Mouse (Mus musculus) ovary, postnatal 14 days (tissue): ENCODE data around the gene Fbxl13.
A peak's percentile ranks its signal among the peaks of the same experiment; 100 is the strongest.

ENCODE experiments used
- DNase-seq: peaks from one replicate; pipeline ENCODE4 v3.0.0; 2022; ENCODE audit warnings: low spot score

Gene Fbxl13

DNA sequence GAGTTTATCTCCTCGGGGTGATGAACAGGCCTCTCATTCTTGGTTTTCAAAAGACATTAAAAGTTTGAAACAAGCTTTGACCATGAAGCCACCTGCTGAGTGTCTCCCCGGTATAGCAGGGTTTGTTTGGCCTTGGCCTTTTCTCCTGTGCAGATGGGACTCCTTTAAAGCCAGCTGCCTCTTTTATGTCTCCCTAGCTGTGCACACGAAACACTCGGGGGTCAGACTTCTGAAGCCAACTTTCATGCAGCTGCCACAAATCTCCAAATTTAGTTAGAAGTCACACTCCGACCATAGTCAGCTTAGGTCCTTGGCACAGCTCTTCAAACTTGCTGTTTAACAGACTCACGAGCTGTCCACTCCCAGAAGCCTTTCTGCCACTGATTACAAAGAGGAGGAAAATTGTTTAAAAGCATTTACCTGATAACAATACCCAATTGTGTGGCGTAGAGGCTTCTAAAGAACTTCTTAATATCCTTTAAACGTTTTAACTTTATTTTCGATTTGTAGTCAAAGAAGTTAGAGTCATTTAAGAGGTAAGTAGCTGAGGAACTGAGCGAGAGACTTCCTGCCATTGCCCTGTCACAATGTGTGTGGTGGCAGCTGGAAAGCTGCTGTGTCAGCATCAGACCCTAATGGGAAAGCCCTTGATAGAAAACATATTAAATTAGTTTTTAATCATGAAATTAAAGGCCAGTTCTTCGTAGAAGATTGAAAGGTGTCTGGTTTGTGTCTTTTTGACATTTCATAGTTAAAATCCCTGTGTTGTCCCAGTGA, 162.8 kb downstream of the Fbxl13 start:
- DNase-seq, result no peak

DNA sequence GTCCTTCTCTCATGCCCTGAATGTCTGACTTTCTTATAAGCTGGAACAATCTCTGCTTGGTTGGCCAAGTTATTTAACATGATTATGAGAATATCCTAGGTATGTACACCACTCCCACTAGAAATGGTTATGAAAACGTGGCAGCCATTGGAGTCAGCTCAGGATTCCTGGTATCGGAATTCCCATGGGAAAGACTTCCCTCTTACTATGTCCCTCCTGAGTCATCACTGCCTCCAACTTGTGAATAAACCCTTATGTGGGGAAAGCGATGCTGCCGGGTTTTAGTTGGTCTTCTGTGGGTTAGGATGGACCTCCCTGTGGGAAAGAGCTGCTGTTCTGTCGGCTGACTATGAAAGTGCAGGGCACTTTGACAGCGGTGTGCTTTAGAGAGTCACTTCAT, 163.9 kb downstream of the Fbxl13 start:
- DNase-seq, result no peak

- DNase-seq, result no peak
Measured at GRCm38 (mm10) chr5:21479746-21480145, 165.7 kb downstream of the Fbxl13 start.

GRCm38 (mm10) chr5:21478428-21478827, 167.0 kb downstream of the Fbxl13 start:
- DNase-seq, result no peak

DNA sequence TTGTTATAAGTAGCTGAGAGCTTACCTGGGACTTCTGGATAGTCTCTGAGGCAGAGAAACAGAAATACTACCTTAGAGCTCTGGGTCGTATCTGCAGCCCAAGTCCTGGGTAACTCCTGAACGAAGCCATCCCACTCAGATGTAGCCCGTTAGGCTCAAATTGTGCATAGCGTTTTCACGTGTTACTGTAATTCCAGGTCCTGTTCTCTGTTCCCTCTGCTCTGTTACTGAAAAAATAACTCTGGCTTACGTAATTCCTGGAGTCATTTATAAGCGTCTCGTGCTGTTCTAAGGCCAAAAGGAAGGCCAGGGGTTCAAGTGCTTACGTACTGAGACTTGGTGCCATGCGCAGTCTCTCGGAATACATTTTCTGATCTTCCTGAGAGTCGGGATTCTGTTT, 177.3 kb downstream of the Fbxl13 start:
- no peak for DNase-seq

DNA sequence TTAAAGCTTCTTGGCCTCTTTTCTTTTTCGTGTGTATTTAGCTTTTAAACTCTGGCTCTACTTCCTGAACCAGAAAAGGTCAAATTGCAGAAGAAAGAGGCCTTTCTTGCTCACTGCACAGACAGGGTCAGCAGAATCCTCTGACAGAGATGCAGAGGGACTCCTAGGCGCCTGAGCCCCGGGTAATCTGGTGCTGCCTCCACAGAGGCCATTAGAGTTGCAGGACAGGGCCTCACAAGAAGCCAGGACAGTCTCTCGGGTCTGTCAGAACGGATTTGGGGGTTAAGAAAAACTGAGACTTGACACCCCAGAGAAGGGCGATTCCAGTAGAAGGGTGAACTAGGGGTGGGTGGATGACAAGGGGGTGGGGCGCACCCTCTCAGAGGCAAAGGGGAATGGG, 178.0 kb downstream of the Fbxl13 start:
- DNase-seq, result no peak

- peak; percentile 47 for DNase-seq
Measured at GRCm38 (mm10) chr5:21440833-21441530, 204.5 kb downstream of the Fbxl13 start.

- DNase-seq, result no peak
Measured at GRCm38 (mm10) chr5:21439446-21440110, 205.9 kb downstream of the Fbxl13 start.

DNA sequence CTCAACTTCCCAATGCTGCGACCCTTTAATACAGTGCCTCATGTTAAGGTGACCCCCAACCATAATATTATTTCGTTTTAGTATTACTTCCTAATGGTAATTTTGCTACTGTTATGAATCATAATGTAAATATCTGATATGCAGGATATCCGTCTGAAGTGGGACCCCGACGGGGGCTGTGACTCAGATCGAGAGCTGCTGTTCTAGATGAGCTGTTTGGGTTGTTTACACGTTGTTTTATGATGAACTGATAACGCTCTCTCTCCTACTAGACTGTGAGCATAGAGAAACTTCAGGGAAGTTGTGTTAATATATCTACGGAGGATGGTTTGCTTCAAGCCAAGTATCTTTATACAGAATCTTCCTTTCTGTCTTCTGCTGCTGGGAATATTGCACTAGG, 207.0 kb downstream of the Fbxl13 start:
- DNase-seq, result no peak

GRCm38 (mm10) chr5:21436471-21436975, 208.9 kb downstream of the Fbxl13 start:
- no peak for DNase-seq

DNA sequence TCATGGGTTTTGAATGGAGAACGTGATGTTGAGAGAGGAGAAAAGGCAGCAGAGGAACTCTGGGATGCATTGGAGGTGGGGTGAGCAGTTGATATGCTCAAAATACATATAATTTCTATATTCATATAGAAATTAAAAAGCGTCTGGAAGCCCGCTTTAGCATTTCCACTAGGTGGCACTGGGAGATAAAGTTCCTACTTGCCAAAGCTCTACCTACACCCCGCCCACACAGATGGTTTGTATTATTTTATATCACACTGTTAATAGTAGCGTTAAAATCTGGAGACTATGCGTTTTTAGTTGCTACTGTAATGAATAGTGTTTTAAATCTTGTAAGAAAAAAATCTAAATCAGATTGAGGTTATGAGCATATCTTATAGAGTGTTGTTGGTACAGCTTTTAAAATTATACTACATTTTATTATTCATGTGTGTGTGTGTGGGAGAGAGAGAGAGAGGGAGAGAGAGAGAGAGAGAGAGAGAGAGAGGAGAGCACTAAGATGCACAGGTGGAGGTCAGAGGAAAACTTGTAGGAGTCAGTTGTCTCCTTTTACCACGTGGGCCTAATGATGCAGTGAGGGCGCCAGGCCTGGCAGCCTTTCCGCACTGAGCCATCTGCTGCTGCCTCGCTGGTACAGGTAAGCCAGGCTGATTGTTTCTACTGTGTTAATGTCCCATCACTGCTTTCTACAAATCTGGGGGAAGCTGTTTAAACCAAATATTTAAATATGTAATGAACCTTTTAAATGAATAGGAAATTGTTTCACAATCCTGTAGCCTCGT, 211.1 kb downstream of the Fbxl13 start:
- no peak for DNase-seq
